Mouse (Mus musculus): Measurements from ENCODE around the gene Aldoc.
A peak's percentile ranks its signal among the peaks of the same experiment; 100 is the strongest.

GRCm38 (mm10) chr11:78347070-78347754 is 24.4 kb downstream of the Aldoc start:
- TF ChIP-seq EP300 (IDR thresholded peaks at IDR 0.05; ENCODE audit: insufficient read depth, low read depth, low read length) (no peak), CTCF (IDR thresholded peaks at IDR 0.05; ENCODE audit: low read depth, low read length) (peak; percentile 73)
